Mouse (Mus musculus) myocyte (in vitro differentiated cells): ENCODE results near the gene Vmp1. TPM values are rescaled to one million over a fixed set of nuclear protein-coding genes. Genes with fewer than 3 reads are reported as not detected.

Experiments
- H3K27me3 ChIP-seq: one replicate; pipeline ENCODE4 v1.6.1; 2011; ENCODE audit not compliant: control insufficient read depth, insufficient read depth, insufficient read length
- H3K36me3 ChIP-seq: one replicate; pipeline ENCODE4 v1.6.1; 2011; ENCODE audit not compliant: control insufficient read depth, insufficient read depth
- H3K4me2 ChIP-seq: one replicate; pipeline ENCODE4 v1.6.1; 2011; ENCODE audit warnings: low read depth, control low read depth
- H3K4me3 ChIP-seq: one replicate; pipeline ENCODE4 v1.5.1; 2011; ENCODE audit warnings: mild to moderate bottlenecking, control low read depth, moderate library complexity
- H3K79me2 ChIP-seq: one replicate; pipeline ENCODE4 v1.6.1; 2011; ENCODE audit not compliant: control insufficient read depth, insufficient read depth
- H3ac ChIP-seq: one replicate; pipeline ENCODE4 v1.6.1; 2011; ENCODE audit not compliant: control insufficient read depth, insufficient read length
- CEBPB ChIP-seq: IDR thresholded peaks from 2 replicates; pipeline ENCODE4 v1.6.1; 2011; ENCODE audit warnings: mild to moderate bottlenecking, moderate library complexity; ENCODE audit not compliant: poor library complexity, insufficient read depth, severe bottlenecking
- E2F4 ChIP-seq: IDR thresholded peaks from one replicate; pipeline ENCODE4 v1.6.1; 2011; ENCODE audit warnings: mild to moderate bottlenecking, control low read depth, moderate library complexity; ENCODE audit not compliant: insufficient read depth
- MAX ChIP-seq: IDR thresholded peaks from one replicate; pipeline ENCODE4 v1.6.1; 2011; ENCODE audit warnings: low read depth, mild to moderate bottlenecking, control low read depth
- MYOD1 ChIP-seq, 3 experiments: IDR thresholded peaks; one replicate each; pipeline ENCODE4 v1.6.1; 2011; ENCODE audit warnings: control low read depth in 2 of 3, low read depth in 2 of 3, mild to moderate bottlenecking in 2 of 3, moderate library complexity in 1 of 3; ENCODE audit not compliant: insufficient read length in 2 of 3, control insufficient read depth in 1 of 3
- MYOG ChIP-seq, 3 experiments: IDR thresholded peaks; one replicate each; pipeline ENCODE4 v1.6.1; 2011; ENCODE audit warnings: control low read depth in 2 of 3, low read depth in 2 of 3, mild to moderate bottlenecking in 2 of 3; ENCODE audit not compliant: insufficient read length in 2 of 3, control insufficient read depth in 1 of 3, insufficient read depth in 1 of 3
- POLR2A ChIP-seq: IDR thresholded peaks from one replicate; pipeline ENCODE4 v1.6.1; 2011; ENCODE audit warnings: low read depth, mild to moderate bottlenecking, control low read depth, moderate library complexity; ENCODE audit not compliant: insufficient read length
- POLR2AphosphoS2 ChIP-seq: IDR thresholded peaks from one replicate; pipeline ENCODE4 v1.6.1; 2011; ENCODE audit warnings: low read depth, control low read depth; ENCODE audit not compliant: insufficient read length
- REST ChIP-seq: IDR thresholded peaks from one replicate; pipeline ENCODE4 v1.6.1; 2011; ENCODE audit warnings: mild to moderate bottlenecking, control low read depth, moderate library complexity; ENCODE audit not compliant: insufficient read depth, insufficient read length
- SRF ChIP-seq: IDR thresholded peaks from one replicate; pipeline ENCODE4 v1.6.1; 2011; ENCODE audit warnings: low read depth; ENCODE audit not compliant: control insufficient read depth, insufficient read length
- TCF12 ChIP-seq: IDR thresholded peaks from one replicate; pipeline ENCODE4 v1.6.1; 2011; ENCODE audit warnings: mild to moderate bottlenecking, control low read depth; ENCODE audit not compliant: poor library complexity, insufficient read depth, severe bottlenecking
- TCF3 ChIP-seq: IDR thresholded peaks from one replicate; pipeline ENCODE4 v1.6.1; 2011; ENCODE audit warnings: low read depth, control low read depth; ENCODE audit not compliant: insufficient read length
- USF1 ChIP-seq: IDR thresholded peaks from one replicate; pipeline ENCODE4 v1.6.1; 2011; ENCODE audit warnings: low read depth, mild to moderate bottlenecking, control low read depth, moderate library complexity
- polyA plus RNA-seq: library from polyadenylated mRNA; unstranded; fragments of >200 nt; fragmentation: generic; extraction: Trizol; gene quantifications from one replicate; pipeline ENCODE4 v1.2.1, GENCODE M21; 2012; ENCODE audit warnings: missing spikeins

The Vmp1 gene
- polyA plus RNA-seq, 1 experiment, result 169 TPM

DNA sequence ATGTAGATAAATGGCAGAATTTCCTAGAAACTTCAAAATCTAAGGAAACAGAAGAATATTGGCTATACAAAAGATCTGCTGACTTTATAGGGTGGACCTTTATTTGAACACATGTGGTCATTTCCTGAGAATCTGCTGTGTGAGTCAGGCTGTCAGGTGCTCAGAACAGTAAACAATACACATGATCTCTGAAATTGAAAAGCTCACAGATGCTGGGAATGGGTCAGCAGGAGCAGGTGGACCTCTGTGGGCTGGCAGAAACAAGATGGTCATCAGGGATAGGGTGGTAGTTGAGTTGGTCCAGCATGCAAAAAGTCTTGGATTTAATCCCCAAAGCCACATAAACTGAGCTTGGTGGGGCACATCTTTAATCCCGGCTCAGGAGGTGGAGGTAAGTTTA is 85.1 kb downstream of the Vmp1 start:
- no peaks in the 10 kb centered on the region for H3K27me3 ChIP-seq
- no peak overlapping the region for H3K4me3 ChIP-seq
- peaks cover 7% of the 10 kb centered on the region for H3K36me3 ChIP-seq
- peaks cover 91% of the 10 kb centered on the region for H3K79me2 ChIP-seq
- no peak for TF ChIP-seq E2F4
- TF ChIP-seq MYOD1 (IDR thresholded peaks at IDR 0.05; ENCODE audit: control insufficient read depth in 1 of 3, insufficient read length in 2 of 3, low read depth in 2 of 3), result peak in 2 of 3 experiments; percentile 70 to 73
- no peak for TF ChIP-seq CEBPB
- no peak for TF ChIP-seq POLR2A
- no peak for TF ChIP-seq SRF
- no peak for TF ChIP-seq TCF3
- peak; percentile 38 for TF ChIP-seq TCF12
- TF ChIP-seq MYOG (IDR thresholded peaks at IDR 0.05; ENCODE audit: control insufficient read depth in 1 of 3, insufficient read depth in 1 of 3, insufficient read length in 2 of 3, low read depth in 2 of 3), result peak in 2 of 3 experiments; percentile 49 to 63
- peak; percentile 69 for TF ChIP-seq USF1
- H3K4me2 ChIP-seq, result peak overlapping the region; percentile 40
- no peak overlapping the region for H3ac ChIP-seq

DNA sequence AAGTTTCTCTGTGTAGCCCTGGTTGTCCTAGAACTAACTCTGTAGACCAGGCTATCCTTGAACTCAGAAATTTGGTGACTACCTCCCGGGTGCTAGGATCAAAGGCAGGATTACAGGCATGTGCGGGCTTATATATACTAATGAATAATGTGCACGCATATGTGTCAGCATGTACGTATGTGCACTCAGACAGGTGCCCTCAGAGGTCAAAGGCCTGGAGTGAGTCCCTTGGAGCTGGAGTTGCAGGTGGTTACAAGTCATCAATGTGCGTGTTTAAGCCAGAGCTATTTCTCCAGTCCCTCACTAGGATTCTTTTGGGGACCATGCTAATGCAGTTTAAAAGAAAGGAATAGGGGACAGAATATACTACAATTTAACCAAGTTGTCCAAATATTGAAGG is 85.5 kb downstream of the Vmp1 start:
- Histone ChIP-seq H3K27me3 (no peaks in the 10 kb centered on the region), H3K36me3 (peaks cover 7% of the 10 kb centered on the region), H3K79me2 (peaks cover 92% of the 10 kb centered on the region), H3K4me3 (no peak overlapping the region), H3K4me2 (peak overlapping the region; percentile 40), H3ac (no peak overlapping the region)
- TF ChIP-seq SRF (no peak), E2F4 (no peak), MYOG (IDR thresholded peaks at IDR 0.05; ENCODE audit: control insufficient read depth in 1 of 3, insufficient read depth in 1 of 3, insufficient read length in 2 of 3, low read depth in 2 of 3) (no peak), POLR2A (no peak), MYOD1 (IDR thresholded peaks at IDR 0.05; ENCODE audit: control insufficient read depth in 1 of 3, insufficient read length in 2 of 3, low read depth in 2 of 3) (no peak), MAX (no peak), TCF12 (no peak)

- TF ChIP-seq REST, result no peak
- no peak for TF ChIP-seq MYOD1 (IDR thresholded peaks at IDR 0.05; ENCODE audit: control insufficient read depth in 1 of 3, insufficient read length in 2 of 3, low read depth in 2 of 3)
- no peak for TF ChIP-seq E2F4
- no peak for TF ChIP-seq USF1
- TF ChIP-seq MAX, result no peak
- TF ChIP-seq POLR2AphosphoS2, result no peak
- Histone ChIP-seq H3K27me3 (no peaks in the 10 kb centered on the region), H3K79me2 (peaks cover 96% of the 10 kb centered on the region), H3K4me3 (no peak overlapping the region), H3K4me2 (peak overlapping the region; percentile 40), H3ac (no peak overlapping the region), H3K36me3 (peaks cover 11% of the 10 kb centered on the region)
Measured at GRCm38 (mm10) chr11:86596976-86597375, 86.7 kb downstream of the Vmp1 start.

DNA sequence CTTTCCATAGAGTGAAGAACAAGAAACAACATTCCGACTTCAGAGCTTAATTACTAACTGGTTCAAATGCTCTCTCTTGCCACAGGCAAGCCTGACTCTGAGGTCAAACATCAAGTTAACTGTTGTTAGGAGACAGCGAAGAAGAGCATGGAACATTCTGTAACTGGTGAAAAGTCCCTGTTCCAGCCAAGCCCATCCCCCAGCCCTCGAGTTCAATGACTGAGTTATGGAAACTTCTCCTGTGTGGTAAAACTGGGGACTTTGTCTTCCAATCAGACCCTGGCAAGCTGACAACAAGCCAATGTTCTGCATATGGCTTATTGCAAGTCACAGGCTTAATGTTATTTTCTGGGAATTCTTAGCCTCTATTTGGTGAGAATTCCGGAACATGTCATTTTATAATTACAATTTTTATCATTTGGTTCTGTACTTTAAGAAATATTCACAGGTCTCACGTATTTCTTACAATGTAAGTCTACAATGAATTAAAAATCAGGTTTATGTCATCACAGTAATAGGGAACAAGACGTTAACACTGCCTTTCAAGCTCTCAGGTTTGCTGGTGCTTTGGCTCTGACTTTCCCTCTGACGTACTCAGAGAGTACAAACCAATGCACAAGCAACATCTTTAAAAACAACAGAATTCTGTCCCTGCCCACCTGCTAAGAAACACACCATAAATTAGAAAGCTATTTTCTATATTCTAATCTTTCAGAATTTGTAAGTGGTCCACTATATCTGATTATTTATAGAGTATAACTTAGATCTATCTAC is 87.3 kb downstream of the Vmp1 start:
- TF ChIP-seq TCF12 (no peak), POLR2AphosphoS2 (no peak), MAX (no peak), SRF (no peak), MYOG (IDR thresholded peaks at IDR 0.05; ENCODE audit: control insufficient read depth in 1 of 3, insufficient read depth in 1 of 3, insufficient read length in 2 of 3, low read depth in 2 of 3) (no peak), USF1 (no peak)
- H3K79me2 ChIP-seq, result peaks cover 96% of the 10 kb centered on the region
- H3K4me2 ChIP-seq, result peak overlapping the region; percentile 40
- H3K36me3 ChIP-seq, result peaks cover 15% of the 10 kb centered on the region
- no peak overlapping the region for H3K4me3 ChIP-seq
- H3ac ChIP-seq, result no peak overlapping the region
- H3K27me3 ChIP-seq, result no peaks in the 10 kb centered on the region

GRCm38 (mm10) chr11:86595366-86595765 is 88.3 kb downstream of the Vmp1 start:
- Histone ChIP-seq H3K36me3 (peaks cover 22% of the 10 kb centered on the region), H3K79me2 (peaks cover 96% of the 10 kb centered on the region), H3K4me3 (no peak overlapping the region), H3ac (no peak overlapping the region), H3K4me2 (no peak overlapping the region), H3K27me3 (no peaks in the 10 kb centered on the region)
- TF ChIP-seq E2F4 (no peak), MYOD1 (IDR thresholded peaks at IDR 0.05; ENCODE audit: control insufficient read depth in 1 of 3, insufficient read length in 2 of 3, low read depth in 2 of 3) (no peak), TCF3 (no peak), SRF (no peak), MYOG (IDR thresholded peaks at IDR 0.05; ENCODE audit: control insufficient read depth in 1 of 3, insufficient read depth in 1 of 3, insufficient read length in 2 of 3, low read depth in 2 of 3) (no peak), MAX (no peak), POLR2AphosphoS2 (no peak), CEBPB (no peak), REST (no peak), USF1 (no peak), POLR2A (no peak), TCF12 (no peak)
